Mouse (Mus musculus): ENCODE measurements around the gene Gm1123. TPM values are rescaled to one million over a fixed set of nuclear protein-coding genes. Genes with fewer than 3 reads are reported as not detected.

Gm1123 gene
- total RNA-seq (2022): under 1 TPM in 1 of 4 experiments, not detected in 3; 0.23 TPM

DNA sequence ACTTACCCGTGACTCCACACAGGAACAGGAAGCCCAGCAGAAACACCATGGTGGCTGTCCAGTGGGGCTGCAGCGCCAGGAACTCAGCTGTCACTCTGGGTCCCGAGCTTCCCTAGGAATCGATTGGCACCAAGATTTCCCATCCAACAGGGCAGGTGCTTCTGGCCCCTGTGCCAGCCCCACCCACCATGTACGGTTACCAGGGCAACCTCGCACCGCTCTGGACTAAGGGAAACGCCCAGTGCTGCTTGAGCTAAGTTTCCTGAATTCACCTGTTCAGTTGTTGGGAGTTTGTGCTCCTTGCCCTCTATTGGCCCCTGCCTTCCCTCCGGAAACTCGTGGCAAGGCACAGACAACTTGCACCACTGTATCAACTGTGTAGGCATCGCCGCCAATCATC is at the start of gene Gm1123:
Gm1123 (minus strand) TSS at position 141 of the 400 bp plus-strand sequence.
- no peak for DNase-seq (ENCODE audit: low spot score in 2 of 2)

DNA sequence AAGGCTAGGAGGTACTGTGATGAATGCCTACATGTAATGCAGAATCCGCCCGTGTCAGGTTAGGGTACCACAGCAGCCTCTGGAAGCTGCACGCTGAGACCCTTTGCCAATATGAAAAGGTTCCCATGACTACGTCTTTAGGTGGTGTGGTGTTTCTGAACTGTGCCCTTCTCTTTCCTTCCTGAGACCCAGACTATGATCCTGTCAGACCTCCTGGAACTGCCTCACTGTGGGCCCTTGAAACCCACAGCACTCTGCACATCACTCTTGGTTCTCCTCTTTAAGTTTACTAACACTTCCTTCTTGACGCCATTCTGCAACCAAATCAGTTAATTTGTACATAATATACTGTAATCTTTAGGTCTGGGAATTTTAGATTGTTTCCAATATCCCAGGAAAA is 46.2 kb upstream of the Gm1123 start:
- no peak for DNase-seq (ENCODE audit: low spot score in 2 of 2)

DNA sequence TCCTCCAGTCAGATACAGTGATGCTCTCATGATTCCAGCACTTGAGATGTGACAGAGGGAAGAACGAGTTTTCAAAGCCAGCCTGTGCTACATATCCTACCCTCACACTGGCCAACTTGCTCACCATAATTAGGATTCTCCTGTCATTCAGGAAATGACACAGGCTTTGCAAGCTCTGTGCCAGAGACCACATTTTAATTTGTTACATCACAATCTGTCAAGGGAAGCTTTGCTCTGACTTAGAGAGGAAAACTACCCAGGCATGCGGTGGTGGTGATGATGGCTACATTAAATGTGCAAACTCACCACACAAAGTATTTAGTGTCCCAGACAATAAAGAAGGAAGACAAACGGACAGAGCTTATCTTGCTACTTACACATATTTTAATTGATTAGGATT is 45.8 kb upstream of the Gm1123 start:
- DNase-seq (ENCODE audit: low spot score in 2 of 2): no peak

DNA sequence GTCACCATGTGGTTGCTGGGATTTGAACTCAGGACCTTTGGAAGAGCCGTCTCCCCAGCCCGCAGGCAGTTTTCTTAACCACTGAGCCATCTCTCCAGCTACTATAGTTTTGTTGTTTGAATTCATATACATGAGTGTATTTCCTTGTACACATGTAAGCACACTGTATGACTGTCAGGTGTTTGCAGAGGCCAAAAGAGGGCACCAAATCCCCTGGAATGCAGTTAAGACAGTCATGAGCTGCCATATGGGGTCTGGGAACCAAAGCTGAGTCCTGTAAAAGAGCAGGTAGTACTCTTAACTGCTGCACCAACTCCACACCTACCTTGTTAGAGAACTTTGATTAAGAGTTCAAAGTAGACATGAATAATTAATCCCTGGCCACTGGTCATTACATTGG is 45.1 kb upstream of the Gm1123 start:
- no peak for DNase-seq (ENCODE audit: low spot score in 2 of 2)

DNA sequence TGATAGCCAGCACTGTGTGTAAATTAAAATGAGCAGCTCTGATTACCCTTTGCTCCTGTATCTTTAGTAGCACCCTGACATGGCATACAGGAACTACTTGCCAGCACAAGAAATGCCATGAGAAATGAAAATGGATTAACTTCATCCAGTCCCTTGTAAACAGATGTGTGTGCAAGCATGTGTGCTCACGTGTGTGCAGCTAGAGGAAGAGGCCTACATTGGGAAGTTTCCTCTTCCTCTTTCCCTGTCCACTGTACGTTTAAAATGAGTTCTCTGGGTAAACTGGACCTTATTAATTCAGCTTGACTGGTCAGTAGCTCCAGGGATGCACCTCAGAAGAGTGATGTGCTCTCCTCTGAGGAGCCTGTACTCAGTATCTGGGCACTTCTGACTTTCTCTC is 38.9 kb upstream of the Gm1123 start:
- DNase-seq (ENCODE audit: low spot score in 2 of 2): no peak

DNA sequence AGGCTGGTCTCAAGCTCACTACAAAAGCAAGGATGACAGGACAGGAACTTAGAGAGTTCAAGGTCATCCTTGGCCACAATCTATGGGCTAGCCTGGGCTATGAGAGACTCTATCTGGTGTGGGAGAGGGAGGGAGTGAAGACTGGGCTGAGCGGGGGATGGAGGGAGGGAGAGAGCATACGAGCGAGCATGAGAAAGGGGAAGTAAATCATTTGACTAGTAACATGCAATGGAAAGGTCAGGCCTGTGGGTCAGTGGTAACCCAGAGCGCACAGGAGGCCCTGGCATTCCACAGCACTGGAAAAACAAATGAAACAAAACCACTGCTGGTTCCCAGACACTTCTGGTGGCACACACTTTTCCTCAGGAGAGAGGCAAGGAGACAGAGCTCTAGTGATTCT is 37.0 kb upstream of the Gm1123 start:
- no peak for DNase-seq (ENCODE audit: low spot score in 2 of 2)

DNA sequence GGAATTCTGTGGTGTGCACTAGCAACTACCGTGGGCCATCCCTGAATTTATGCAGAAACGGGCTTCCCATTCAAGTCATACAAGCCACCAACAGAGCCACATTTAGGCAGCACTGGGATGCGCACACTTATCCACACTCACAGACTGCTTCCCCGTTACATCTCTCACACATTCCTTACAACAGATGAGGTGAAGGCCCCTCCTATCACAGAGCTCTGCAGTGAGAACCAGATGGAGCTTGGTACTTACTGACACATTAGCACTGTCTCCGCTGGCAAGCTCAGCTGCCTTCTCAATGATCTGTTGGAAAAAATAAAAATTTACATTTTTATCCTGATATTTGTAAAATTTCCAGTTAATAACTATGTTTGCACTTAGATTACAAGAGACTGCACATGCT is 29.8 kb upstream of the Gm1123 start:
- DNase-seq (ENCODE audit: low spot score in 2 of 2): no peak

DNA sequence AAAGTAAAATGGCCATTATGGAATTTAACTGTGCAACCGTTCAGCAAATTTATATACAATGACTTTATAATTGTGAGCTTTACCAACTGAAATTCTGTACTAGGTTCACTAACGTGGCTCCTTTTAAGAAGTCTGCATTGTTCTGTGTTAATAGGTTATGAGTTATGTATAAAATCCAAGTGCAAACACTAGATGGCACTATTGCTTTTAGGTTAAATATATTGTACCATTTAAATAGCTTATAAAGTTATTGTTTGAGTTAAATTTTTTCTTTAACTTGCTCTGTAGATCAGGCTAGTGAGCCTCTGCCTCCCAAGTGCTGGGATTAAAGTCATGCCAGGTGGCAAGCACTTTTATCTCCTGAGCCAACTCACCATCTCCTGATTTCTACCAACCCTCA is 28.7 kb upstream of the Gm1123 start:
- DNase-seq (ENCODE audit: low spot score in 2 of 2): no peak

DNA sequence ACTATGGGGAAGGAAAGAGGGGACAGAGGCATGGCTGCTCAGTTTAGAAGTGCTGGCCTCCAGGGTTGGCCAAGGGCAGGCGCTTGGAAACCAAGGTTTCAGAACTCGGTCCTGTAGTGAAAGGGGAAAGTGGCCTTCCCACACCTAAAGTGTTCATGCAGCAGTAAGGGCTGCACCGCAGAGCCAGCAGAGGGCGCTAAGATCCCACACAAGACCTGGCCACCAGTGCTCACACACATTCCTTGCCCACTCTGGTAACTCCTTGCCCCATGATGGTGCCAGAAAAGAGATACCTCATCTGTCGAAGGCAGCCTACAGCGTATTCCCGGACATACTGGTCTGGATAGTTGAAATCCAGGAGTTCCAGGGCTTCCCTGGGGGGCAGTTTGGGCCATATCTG is 27.0 kb upstream of the Gm1123 start:
- peak; percentile 38 to 72 for DNase-seq (ENCODE audit: low spot score in 2 of 2)

DNA sequence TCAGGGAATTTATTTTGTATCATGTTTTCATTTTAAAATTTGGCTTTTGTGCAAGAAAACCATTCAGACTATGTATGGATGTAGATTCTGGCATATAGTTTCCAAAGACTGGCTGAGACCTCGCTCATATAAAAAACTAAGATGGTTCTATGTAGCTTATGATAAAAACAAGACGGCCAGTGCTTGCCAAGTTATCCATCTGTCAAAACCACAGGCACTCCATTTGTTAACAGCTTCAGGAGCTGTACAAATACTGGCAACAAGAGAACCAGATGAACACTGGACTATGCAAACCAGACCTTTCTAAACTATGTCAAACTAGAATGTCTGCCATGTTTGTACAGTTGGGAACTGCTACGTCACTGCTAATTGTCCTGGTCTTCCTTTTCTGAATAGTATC is 22.2 kb upstream of the Gm1123 start:
- no peak for DNase-seq (ENCODE audit: low spot score in 2 of 2)

DNA sequence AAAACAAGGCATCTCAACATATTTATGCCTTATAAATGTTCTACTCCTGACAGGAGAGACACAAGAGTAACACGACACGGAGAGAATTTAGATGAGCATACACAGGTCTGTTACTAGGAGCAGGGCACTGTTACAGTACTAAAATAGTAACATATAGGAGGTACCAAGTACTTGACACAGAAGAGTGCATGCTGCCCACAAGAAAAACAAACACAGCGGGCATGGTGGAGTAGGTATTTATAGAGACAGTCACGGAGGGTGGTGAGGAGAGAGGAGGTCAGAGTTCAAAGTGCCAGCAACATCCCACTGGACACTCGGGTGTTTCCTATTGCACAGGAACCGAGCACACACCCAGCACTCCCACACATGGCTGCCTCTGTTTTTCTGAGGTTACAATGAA is 14.2 kb upstream of the Gm1123 start:
- no peak for DNase-seq (ENCODE audit: low spot score in 2 of 2)

DNA sequence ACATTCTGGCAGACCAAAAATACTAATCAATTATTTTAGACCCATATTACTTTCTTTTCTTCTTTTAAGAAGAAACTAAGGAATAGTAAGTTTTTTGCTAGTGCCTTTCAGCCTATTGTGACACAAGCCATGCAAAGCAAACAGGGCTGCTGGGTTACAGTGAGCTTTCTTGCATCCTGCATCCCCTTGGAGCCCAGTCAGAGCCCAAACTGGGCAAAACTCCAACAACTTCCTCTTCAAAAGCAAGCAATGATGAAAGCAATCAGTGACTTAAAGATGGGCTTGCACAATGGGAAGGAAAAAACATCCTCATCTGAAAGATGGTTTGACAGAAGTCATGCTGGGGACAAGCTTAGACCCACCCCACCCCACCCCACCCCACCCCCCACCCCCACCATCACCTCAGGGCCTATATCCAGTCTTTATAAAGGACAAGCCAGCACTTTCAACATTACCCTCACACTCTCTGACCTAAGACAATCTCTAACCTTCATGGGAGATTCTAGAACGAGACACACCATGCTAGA is 13.3 kb upstream of the Gm1123 start:
- DNase-seq (ENCODE audit: low spot score in 2 of 2): no peak

DNA sequence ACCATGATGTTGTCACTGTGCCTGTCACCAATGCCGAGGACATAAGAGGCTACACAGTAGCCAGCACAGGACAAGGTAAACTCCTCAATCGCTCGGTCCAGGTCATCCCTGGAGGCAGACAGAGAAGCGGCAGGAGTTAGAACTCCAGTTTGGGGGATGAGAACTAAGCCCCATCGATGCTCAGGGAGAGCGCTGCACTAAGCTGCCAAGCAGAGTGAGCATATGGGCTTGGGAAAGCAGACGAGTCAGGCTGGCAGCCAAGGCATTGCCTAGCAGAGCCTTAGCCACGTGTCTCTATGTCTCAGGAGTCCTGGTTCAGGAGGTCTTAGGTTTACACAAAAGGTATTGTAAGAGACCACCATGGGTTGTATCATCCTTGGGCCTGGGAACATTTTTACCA is 9.2 kb upstream of the Gm1123 start:
- DNase-seq (ENCODE audit: low spot score in 2 of 2): no peak

DNA sequence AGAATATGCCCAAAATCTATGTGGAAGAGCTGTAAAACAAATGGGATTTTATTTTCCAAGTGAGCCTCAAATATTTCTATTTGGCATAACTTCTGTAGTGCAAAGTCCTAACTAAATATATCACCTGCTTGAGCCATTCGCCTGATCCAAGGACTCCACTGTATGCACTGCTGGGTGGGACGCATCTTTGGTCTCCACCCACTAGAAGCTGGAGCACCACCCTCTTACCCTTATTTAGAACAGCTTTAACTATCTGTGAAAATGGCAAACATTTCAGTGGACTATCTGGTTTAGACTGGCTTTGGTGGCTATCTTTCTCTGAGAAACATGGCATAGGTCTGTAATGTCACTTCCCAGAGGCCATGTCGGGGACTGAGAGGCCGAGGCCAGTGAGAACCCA is 7.1 kb upstream of the Gm1123 start:
- no peak for DNase-seq (ENCODE audit: low spot score in 2 of 2)

DNA sequence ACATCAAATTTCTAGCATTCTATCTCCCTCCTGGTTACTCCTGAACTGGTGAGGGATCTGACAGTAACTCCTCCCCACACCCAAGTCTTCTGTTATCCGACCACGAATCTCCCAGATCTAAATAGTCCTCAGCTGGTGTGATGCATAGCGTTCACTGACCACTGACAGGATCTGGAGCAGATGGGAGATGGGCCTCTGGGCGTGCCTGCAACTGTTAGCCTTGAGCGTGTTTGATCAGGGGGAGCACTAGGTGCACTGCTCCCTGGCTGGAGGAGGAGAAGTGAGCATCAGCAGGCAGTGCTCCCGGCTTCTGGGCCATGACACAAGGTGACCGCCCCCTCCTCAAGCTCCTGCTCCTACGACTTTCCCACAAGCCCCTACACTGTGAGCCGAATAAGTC is 6.5 kb upstream of the Gm1123 start:
- DNase-seq (ENCODE audit: low spot score in 2 of 2): no peak

DNA sequence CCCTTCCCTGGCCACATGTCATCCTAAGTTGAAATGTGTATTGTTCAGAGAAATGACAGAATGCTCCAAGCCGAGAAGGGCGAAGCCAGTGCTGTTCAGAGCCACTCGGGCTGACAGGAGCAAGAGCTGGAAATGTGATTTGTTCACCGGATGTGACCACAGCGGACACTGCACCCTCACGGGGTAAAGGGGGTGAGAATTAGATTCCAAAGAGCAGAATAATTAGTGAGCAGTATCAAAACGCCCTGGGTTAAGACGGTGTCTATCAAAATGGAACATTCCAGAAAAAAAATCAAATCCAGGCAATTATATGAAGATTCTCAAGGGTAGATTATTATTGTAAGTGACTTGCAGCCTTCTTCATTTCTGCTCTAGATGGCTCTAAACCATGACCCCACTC is 1.4 kb downstream of the Gm1123 start:
- DNase-seq (ENCODE audit: low spot score in 2 of 2): no peak

DNA sequence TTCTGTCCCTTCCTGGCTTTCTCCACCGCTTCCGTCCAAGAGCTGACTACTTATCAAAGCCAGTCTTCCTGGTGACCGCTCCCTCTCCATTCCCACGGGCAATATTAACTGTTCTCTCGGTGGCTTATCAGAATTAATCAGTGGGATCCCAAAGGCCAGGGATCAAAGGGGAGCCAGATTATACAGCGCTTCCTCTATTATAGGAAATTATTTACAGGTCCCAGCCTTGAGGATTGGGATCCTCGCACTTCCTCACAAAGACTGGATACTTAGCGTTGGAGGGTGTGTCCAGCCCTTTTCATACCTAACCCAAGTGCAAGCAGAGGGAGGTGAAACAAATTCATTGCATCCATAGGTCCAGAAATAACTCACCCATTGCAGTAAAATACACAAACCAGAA is 3.5 kb downstream of the Gm1123 start:
- DNase-seq (ENCODE audit: low spot score in 2 of 2): no peak

DNA sequence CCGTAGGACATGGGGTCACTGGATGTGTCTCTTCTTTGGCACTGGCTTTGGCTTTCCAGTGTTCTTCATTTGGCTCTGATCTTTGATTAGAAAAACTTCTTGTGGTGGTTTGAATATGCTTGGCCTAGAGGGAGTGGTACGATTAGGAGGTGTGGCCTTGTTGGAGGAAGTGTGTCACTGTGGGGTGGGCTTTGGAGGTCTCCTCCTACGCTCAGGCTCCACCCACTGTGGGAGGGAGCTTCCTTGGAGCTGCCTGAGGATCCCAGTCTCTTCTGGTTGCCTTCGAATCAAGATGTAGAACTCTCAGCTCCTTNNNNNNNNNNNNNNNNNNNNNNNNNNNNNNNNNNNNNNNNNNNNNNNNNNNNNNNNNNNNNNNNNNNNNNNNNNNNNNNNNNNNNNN is 13.8 kb downstream of the Gm1123 start:
- DNase-seq (ENCODE audit: low spot score in 2 of 2): no peak

DNA sequence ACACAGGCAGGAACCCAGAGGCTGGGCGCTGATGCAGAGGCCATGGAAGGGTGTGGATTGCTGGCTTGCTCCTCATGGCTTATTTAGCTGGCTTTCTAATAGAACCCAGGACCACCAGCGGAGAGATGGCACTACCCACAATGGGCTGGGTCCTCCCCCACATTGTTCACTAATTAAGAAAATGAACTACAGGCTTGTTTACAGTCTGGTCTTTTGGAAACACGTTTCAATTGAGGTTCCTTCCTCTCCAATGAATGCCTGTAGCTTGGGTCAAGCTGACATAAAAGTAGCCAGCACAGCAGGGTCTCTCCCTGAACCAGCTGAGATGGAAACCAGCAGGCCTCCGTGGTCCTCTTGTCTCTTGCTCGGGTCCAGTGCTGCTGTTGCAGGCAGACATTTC is 14.3 kb downstream of the Gm1123 start:
- no peak for DNase-seq (ENCODE audit: low spot score in 2 of 2)

DNA sequence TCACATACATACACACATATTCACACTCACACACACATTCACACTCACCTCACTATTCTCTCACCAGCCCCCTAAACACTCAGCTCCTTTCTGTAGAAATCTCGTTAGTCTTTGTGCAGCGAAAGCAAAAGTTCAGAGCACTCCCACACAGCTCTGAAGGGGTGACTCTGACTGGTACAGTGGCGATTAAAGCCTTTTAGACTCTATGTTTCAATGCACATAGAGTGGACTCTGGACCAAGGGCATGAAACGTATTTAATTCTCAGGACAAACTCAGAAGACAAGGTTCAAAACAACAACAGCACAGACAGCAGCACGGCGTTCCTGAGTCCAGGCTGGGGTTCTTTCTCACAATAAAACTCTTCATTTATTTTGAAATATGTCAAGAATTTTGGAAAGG is 17.8 kb downstream of the Gm1123 start:
- no peak for DNase-seq (ENCODE audit: low spot score in 2 of 2)

DNA sequence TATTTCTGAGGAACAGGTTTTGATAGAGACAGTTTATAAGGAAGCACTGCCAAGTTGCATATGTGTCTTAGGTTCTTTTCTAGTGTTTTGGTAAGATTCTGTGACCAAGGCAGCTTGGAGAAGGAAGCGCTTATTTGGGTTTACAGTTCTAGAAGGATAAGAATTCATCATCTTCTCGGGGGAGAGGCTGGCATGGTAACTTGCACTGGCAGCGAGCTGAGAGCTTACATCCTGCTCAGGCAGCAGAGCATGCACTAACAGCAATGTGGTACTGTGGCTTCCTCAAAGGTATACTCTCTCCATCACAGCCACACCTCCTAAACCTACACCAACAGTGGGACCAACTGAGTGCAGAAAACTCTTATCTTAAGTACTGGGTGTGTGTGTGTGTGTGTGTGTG is 18.8 kb downstream of the Gm1123 start:
- peak in 1 of 2 experiments; percentile 13 for DNase-seq (ENCODE audit: low spot score in 2 of 2)

DNA sequence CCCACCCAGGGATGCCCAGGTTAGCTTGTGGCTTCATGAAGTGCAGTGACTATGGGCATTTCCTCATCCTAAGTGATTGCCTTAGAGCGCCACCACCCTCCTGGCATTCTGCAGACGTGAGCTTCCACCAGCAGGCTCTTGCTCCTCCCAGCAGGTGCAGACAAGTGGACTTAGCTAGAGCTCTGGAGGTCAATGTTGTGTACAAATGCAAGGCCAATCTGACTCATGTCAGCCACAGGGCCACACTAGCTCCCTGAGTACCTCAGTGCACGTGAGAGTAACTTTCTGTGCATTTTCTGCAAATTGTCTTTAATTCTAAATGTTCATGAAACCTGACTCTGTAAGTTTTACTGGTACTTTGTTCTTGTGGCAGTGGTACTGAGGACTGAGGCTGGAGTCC is 19.2 kb downstream of the Gm1123 start:
- no peak for DNase-seq (ENCODE audit: low spot score in 2 of 2)

DNA sequence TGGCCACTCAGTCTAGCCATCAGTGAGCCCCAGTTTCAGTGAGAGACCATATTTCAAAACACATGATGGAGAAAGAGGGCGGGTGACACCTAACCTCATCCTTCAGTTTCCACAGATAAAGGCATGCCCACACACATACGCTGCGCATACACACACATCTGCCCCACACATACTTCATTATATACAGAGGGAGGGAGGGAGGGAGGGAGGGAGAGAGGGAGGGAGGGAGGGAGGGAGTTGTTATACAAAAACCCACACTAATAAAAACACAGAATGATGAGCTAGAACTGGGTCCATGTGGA is 25.7 kb downstream of the Gm1123 start:
- no peak for DNase-seq (ENCODE audit: low spot score in 2 of 2)

DNA sequence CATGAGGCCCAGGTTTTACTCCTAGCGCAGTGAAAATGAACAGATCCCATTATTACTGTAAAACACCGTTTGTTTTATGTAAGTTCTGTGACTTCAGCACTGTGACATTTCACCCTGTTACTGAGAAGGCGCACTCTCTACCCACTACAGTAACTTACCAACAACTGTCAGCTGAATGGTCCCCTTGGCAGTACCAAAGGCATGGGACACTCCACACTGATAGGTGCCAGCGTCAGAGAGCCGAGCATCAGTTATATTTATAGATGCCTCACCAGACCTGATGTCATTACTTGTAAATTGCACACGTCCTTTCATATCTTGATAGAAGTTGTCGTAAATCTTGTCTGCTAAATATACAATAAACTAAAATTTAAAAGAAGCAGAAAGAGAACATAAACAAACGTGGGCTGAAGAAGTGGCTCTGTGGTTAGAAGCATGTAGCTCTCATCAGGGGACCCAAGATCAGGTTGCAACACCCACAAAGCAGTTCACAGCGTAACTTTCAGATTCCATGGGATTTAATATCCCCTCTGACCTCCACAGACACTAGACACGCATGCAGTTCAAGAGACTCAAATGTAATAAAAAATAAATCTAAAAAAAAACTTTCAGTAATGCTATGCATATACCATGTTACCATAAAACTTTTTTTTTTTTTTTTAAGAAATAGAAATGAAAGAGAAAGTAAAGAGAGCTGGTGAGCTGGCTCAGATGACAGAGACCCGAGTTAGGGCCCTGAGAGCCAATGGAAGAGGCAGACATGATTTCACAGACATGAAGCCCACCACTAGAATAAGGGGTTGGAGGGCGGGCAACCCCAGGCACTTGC is 26.2 kb downstream of the Gm1123 start:
- no peak for DNase-seq (ENCODE audit: low spot score in 2 of 2)

All from left cerebral cortex, adult 8-10 months (tissue).